Comparison of ENCODE assay signal across 8 mouse cellular contexts in the genomic region with DNA sequence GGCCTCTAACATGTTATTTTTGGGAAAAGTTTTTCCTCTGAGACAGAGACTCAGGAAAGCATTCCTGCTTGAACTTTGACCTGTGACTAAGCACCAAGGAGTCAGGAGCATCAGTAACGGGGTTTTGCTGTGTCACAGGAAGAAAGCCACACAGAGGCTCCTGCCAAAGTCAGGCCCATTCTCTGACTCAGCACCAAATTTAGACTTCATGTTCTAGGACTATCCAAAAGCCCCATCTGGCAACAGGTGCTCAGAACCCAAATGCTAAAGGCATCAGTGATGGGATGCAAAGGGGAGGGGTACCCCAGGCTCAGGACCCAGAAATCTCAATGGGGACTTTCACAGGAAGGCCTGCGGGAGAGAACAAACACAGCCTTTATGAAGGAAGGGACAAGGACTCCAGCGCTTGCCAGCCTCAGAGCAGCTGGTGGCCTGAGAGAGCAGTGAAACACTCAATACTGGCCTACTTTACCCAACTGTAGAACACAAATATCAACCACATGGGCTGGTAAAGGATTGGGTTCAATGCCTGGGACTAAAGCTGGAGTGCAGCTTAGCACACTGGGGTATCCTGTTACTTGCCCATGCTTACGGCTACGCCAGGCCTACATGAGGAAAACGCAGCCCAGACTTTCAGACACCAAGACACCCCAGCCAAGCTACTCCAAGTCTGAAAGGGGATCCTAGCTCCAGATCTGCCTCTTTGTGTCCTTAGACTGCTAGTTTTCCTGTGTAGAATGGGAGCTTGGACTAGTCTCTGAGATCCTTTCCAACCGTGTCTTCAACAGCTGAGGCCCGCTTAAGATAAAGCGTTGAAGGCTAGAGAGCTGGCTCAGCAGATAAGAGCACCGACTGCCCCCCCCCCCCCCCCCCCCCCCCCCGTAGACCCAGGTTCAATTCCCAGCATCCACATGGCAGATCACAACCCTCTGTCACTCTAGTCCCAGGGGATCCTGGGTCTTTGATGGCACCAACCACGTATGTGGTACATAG. TPM values are rescaled to one million over a fixed set of nuclear protein-coding genes. Genes with fewer than 3 reads are reported as not detected.
DNase-seq lines count a peak whose midpoint lies in the region; ATAC-seq and TF ChIP-seq lines count a peak whose summit lies in the region.

No protein-coding gene starts in this region.

- no peaks in the 10 kb centered on the region for H3K36me3 ChIP-seq in midbrain, postnatal 0 days (ENCODE audit: insufficient read depth, low read length)
- 0 out of 2 replicates have a peak, but pooled peaks cover 3% of the 10 kb centered on the region for H3K36me3 ChIP-seq in midbrain, embryonic 13.5 days
- no peaks in the 10 kb centered on the region for H3K36me3 ChIP-seq in heart, embryonic 11.5 days (ENCODE audit: control insufficient read depth, insufficient read depth, low read length)
- H3K36me3 ChIP-seq in limb, embryonic 15.5 days, result no peaks in the 10 kb centered on the region

- no peak overlapping the region for H3K27ac ChIP-seq in midbrain, postnatal 0 days (ENCODE audit: low read depth, low read length)
- no peak overlapping the region; the same call in 1 of the 2 replicates for H3K27ac ChIP-seq in midbrain, embryonic 13.5 days
- H3K27ac ChIP-seq in heart, embryonic 11.5 days (ENCODE audit: low read depth, low read length), result peak overlapping the region; percentile 82
- peak overlapping the region; percentile 57; the same call in 1 of the 2 replicates for H3K27ac ChIP-seq in limb, embryonic 15.5 days

- DNase-seq in cerebellum, adult 9-10 months, result peak; percentile 26
- DNase-seq in cerebellum, adult 11 months, result no peak
- peak; percentile 56 for DNase-seq in midbrain, postnatal 0 days (ENCODE audit: low spot score)

- WGBS in midbrain, postnatal 0 days, result 63% methylated on average over 12 of the region's 12 CpGs
- WGBS in midbrain, embryonic 13.5 days, result 77% methylated on average over 11 of the region's 12 CpGs
- 37% methylated on average over 12 of the region's 12 CpGs for WGBS in heart, embryonic 11.5 days (ENCODE audit: insufficient replicate concordance)
- 62% methylated on average over 11 of the region's 12 CpGs for WGBS in limb, embryonic 15.5 days

- H3K4me3 ChIP-seq in midbrain, postnatal 0 days (ENCODE audit: low read depth, low read length), result no peak overlapping the region
- H3K4me3 ChIP-seq in midbrain, embryonic 13.5 days (replicated peaks), result no peak overlapping the region
- H3K4me3 ChIP-seq in heart, embryonic 11.5 days (ENCODE audit: low read depth, low read length), result no peak overlapping the region
- H3K4me3 ChIP-seq in limb, embryonic 15.5 days, result no peak overlapping the region

- no peak overlapping the region for H3K9ac ChIP-seq in midbrain, postnatal 0 days (replicated peaks; ENCODE audit: low read length, poor library complexity, severe bottlenecking)
- H3K9ac ChIP-seq in midbrain, embryonic 13.5 days (replicated peaks), result no peak overlapping the region
- 0 out of 2 replicates have a peak overlapping the region, but pooled peaks have one; percentile 43 for H3K9ac ChIP-seq in heart, embryonic 11.5 days (ENCODE audit: low read depth, low read length)
- no peak overlapping the region for H3K9ac ChIP-seq in limb, embryonic 15.5 days

- TF ChIP-seq CTCF in midbrain, postnatal 0 days (IDR thresholded peaks at IDR 0.05), result no peak

- H3K27me3 ChIP-seq in midbrain, postnatal 0 days (ENCODE audit: insufficient read depth, low read length), result no peaks in the 10 kb centered on the region
- H3K27me3 ChIP-seq in midbrain, embryonic 13.5 days, result no peaks in the 10 kb centered on the region
- no peaks in the 10 kb centered on the region for H3K27me3 ChIP-seq in heart, embryonic 11.5 days (ENCODE audit: control insufficient read depth, insufficient read depth, low read length)
- no peaks in the 10 kb centered on the region for H3K27me3 ChIP-seq in limb, embryonic 15.5 days

- no peaks in the 10 kb centered on the region for H3K9me3 ChIP-seq in midbrain, postnatal 0 days (ENCODE audit: low read length)
- no peaks in the 10 kb centered on the region for H3K9me3 ChIP-seq in midbrain, embryonic 13.5 days
- H3K9me3 ChIP-seq in heart, embryonic 11.5 days (replicated peaks; ENCODE audit: control insufficient read depth, low read length), result no peaks in the 10 kb centered on the region
- no peaks in the 10 kb centered on the region for H3K9me3 ChIP-seq in limb, embryonic 15.5 days

- no peak overlapping the region for H3K4me2 ChIP-seq in midbrain, postnatal 0 days (ENCODE audit: low read depth, low read length, poor library complexity, severe bottlenecking)
- no peak overlapping the region for H3K4me2 ChIP-seq in midbrain, embryonic 13.5 days (replicated peaks)
- H3K4me2 ChIP-seq in heart, embryonic 11.5 days, result no peak overlapping the region
- no peak overlapping the region for H3K4me2 ChIP-seq in limb, embryonic 15.5 days

- peak; percentile 75 for ATAC-seq in midbrain, postnatal 0 days (ENCODE audit: low FRiP score)
- no peak for ATAC-seq in midbrain, embryonic 13.5 days
- peak; percentile 54; the same call in 1 of the 2 replicates for ATAC-seq in heart, embryonic 11.5 days (replicated peaks; ENCODE audit: insufficient number of reproducible peaks, low FRiP score, low TSS enrichment)
- no peak for ATAC-seq in limb, embryonic 15.5 days (ENCODE audit: insufficient number of reproducible peaks, low FRiP score, low TSS enrichment, low read depth)
- no peak for ATAC-seq in monocyte, adult 5-6 weeks (replicated peaks; ENCODE audit: insufficient number of reproducible peaks, low FRiP score, low TSS enrichment, poor library complexity, severe bottlenecking)
- no peak for ATAC-seq in megakaryocyte-erythroid progenitor cell, adult 5-6 weeks (replicated peaks; ENCODE audit: low FRiP score, low TSS enrichment, poor library complexity, severe bottlenecking)

- no peaks in the 10 kb centered on the region for H3K4me1 ChIP-seq in midbrain, postnatal 0 days (ENCODE audit: insufficient read depth, low read length)
- H3K4me1 ChIP-seq in midbrain, embryonic 13.5 days (replicated peaks), result peaks cover 16% of the 10 kb centered on the region
- H3K4me1 ChIP-seq in heart, embryonic 11.5 days (ENCODE audit: control insufficient read depth, insufficient read depth, low read length), result peaks cover 38% of the 10 kb centered on the region
- peaks cover 14% of the 10 kb centered on the region for H3K4me1 ChIP-seq in limb, embryonic 15.5 days

RNA-seq across cellular contexts. Expression of a gene that starts 12.8 kb away (rescaled TPM):
- 84.3 and 87.4 TPM in 2 replicates for total RNA-seq in midbrain, postnatal 0 days (2014; rRNA removed)
- polyA plus RNA-seq in midbrain, postnatal 0 days (2015; fragmentation: Nextera tagmentation; extraction: Ambion mirVana), result 15.3 and 17.9 TPM in 2 replicates
- 18.8 and 19.4 TPM in 2 replicates for polyA plus RNA-seq in midbrain, embryonic 13.5 days (2015; fragmentation: Nextera tagmentation; extraction: Ambion mirVana)
- polyA plus RNA-seq in heart, embryonic 11.5 days (2014; fragmentation: Nextera tagmentation; extraction: Ambion mirVana), result 16.3 and 17.4 TPM in 2 replicates
- polyA plus RNA-seq in limb, embryonic 15.5 days (2015; fragmentation: Nextera tagmentation; extraction: Ambion mirVana), result 15.1 and 19.1 TPM in 2 replicates
- total RNA-seq in monocyte, adult 5-6 weeks (2017), result 0.10 TPM in 2 of 3 replicates, not detected in the other
- 0.46 TPM in 1 of 2 replicates, not detected in the other for total RNA-seq in megakaryocyte-erythroid progenitor cell, adult 5-6 weeks (2014; fragmentation: Nextera tagmentation)
- total RNA-seq in megakaryocyte-erythroid progenitor cell, adult 5-6 weeks (2017), result not detected in 2 replicates

Comparison
In these comparisons a context has a peak if more than half of its experiments do, and no peak if none do; other contexts are left out.
1. ATAC-seq: peak in midbrain, postnatal 0 days (single experiment) and heart, embryonic 11.5 days (single experiment); none in midbrain, embryonic 13.5 days (single experiment), limb, embryonic 15.5 days (single experiment), monocyte, adult 5-6 weeks (single experiment) and megakaryocyte-erythroid progenitor cell, adult 5-6 weeks (single experiment).
2. H3K27ac ChIP-seq: peak in heart, embryonic 11.5 days (single experiment) and limb, embryonic 15.5 days (single experiment); none in midbrain, postnatal 0 days (single experiment) and midbrain, embryonic 13.5 days (single experiment).